Mouse (Mus musculus) limb, embryonic 10.5 days (tissue): ENCODE results near the gene Gm21317. TPM values are rescaled to one million over a fixed set of nuclear protein-coding genes. Genes with fewer than 3 reads are reported as not detected.
"Not testable (repeated sequence)": the region's sequence is repeated elsewhere in the genome, so short reads cannot be mapped to it uniquely, and the experiment has no call there.

ENCODE experiments used
- DNase-seq: peaks from one replicate; pipeline ENCODE4 v3.0.0-alpha.2; 2017; ENCODE audit warnings: low spot score
- H3K27ac ChIP-seq: fragments of 300-500 bp; sonication (generic); 2 replicates; pipeline ENCODE4 v1.5.1; 2016; ENCODE audit warnings: mild to moderate bottlenecking
- H3K27me3 ChIP-seq: fragments of 300-500 bp; sonication (generic); 2 replicates; pipeline ENCODE4 v1.6.1; 2016; ENCODE audit warnings: low read depth, mild to moderate bottlenecking; ENCODE audit not compliant: poor library complexity, severe bottlenecking
- H3K36me3 ChIP-seq: fragments of 300-500 bp; sonication (generic); 2 replicates; pipeline ENCODE4 v1.6.1; 2016; ENCODE audit warnings: mild to moderate bottlenecking, moderate library complexity
- H3K4me1 ChIP-seq: fragments of 300-500 bp; sonication (generic); 2 replicates; pipeline ENCODE4 v1.6.1; 2016
- H3K4me3 ChIP-seq: fragments of 300-500 bp; sonication (generic); 2 replicates; pipeline ENCODE4 v1.5.1; 2016; ENCODE audit warnings: mild to moderate bottlenecking, moderate library complexity
- H3K9me3 ChIP-seq: fragments of 300-500 bp; sonication (generic); replicated peaks from 2 replicates; pipeline ENCODE4 v1.6.1; 2016; ENCODE audit warnings: mild to moderate bottlenecking
- WGBS: fragments of 180-500 bp; shearing (Covaris S2); methylation state at CpG from one replicate; pipeline ENCODE4 v1.1.7; 2016; 5-methylcytosine and 5-hydroxymethylcytosine counted together
- polyA plus RNA-seq: library from polyadenylated mRNA; unstranded; fragments of >200 nt; fragmentation: Nextera tagmentation; extraction: Ambion mirVana; gene quantifications from 2 replicates; pipeline ENCODE4 v1.2.1, GENCODE M21; 2016

Gene Gm21317
- not detected in 2 replicates for polyA plus RNA-seq

- not testable (repeated sequence) for H3K9me3 ChIP-seq, H3K4me1 ChIP-seq
These were observed at the start of gene Gm21317 for GRCm38 (mm10) chrY:82224927-82225326. Gene Gm21317, plus strand, starts transcription at chrY:82225227.

More at GRCm38 (mm10) chrY:82224927-82225326, at the start of gene Gm21317:
- H3K27me3 ChIP-seq, DNase-seq, H3K27ac ChIP-seq, H3K4me3 ChIP-seq, H3K36me3 ChIP-seq: not testable (repeated sequence)
- no CpG with 5 or more reads among the region's 6 CpGs for WGBS
